Mouse (Mus musculus) midbrain, embryonic 10.5 days (tissue): ENCODE measurements around the gene Clec12a. TPM values are rescaled to one million over a fixed set of nuclear protein-coding genes. Genes with fewer than 3 reads are reported as not detected.

Experiments used
- polyA plus RNA-seq: library from polyadenylated mRNA; unstranded; fragments of >200 nt; fragmentation: Nextera tagmentation; extraction: Ambion mirVana; gene quantifications from 2 replicates; pipeline ENCODE4 v1.2.1, GENCODE M21; 2016

Gene Clec12a
- polyA plus RNA-seq, 1 experiment from 2014 or later = 0.09 TPM

Other genes with a start within 250 kb of the Clec12a start
- gene Clec2e, start 241.8 kb upstream of the Clec12a start, polyA plus RNA-seq = not detected in 2 replicates
- gene Clec2d, start 162.1 kb upstream of the Clec12a start, polyA plus RNA-seq = not detected in 2 replicates
- 0.10 and 0.17 TPM in 2 replicates for gene Cd69, start 67.3 kb upstream of the Clec12a start, polyA plus RNA-seq
- not detected in 2 replicates for gene 4922502D21Rik, start 10.9 kb upstream of the Clec12a start, polyA plus RNA-seq
- not detected in 2 replicates for gene Clec12b, start 43.2 kb downstream of the Clec12a start, polyA plus RNA-seq
- 12.0 and 20.7 TPM in 2 replicates for gene Clec1b, start 54.6 kb downstream of the Clec12a start, polyA plus RNA-seq
- 0.11 and 0.21 TPM in 2 replicates for gene Clec9a, start 66.2 kb downstream of the Clec12a start, polyA plus RNA-seq
- gene Clec1a, start 109.3 kb downstream of the Clec12a start, polyA plus RNA-seq = 0.42 and 0.68 TPM in 2 replicates
- 0.10 TPM in 1 of 2 replicates, not detected in the other for gene Olr1, start 164.5 kb downstream of the Clec12a start, polyA plus RNA-seq
- gene Tmem52b, start 169.9 kb downstream of the Clec12a start, polyA plus RNA-seq = not detected in 2 replicates
- 47.1 and 59.3 TPM in 2 replicates for gene Gabarapl1, start 190.5 kb downstream of the Clec12a start, polyA plus RNA-seq
- not detected in 2 replicates for gene Klre1, start 235.2 kb downstream of the Clec12a start, polyA plus RNA-seq
- 0.14 TPM in 1 of 2 replicates, not detected in the other for gene Klrd1, start 249.1 kb downstream of the Clec12a start, polyA plus RNA-seq